Mouse (Mus musculus) ES-Bruce4 (cell line): ENCODE measurements around the gene Rnf146.

Experiments used
- CTCF ChIP-seq: IDR thresholded peaks from one replicate; pipeline ENCODE4 v1.8.1; 2011; ENCODE audit warnings: low read depth, low read length
- POLR2A ChIP-seq: IDR thresholded peaks from one replicate; pipeline ENCODE4 v1.8.1; 2011; ENCODE audit warnings: low read length; ENCODE audit not compliant: insufficient read depth

GRCm38 (mm10) chr10:29313905-29314304, 48.3 kb downstream of the Rnf146 start:
- TF ChIP-seq POLR2A (no peak), CTCF (no peak)
